Mouse (Mus musculus): ENCODE measurements around the gene Mia2.
"Not testable (repeated sequence)": the region's sequence is repeated elsewhere in the genome, so short reads cannot be mapped to it uniquely, and the experiment has no call there.

Gene Mia2

GRCm38 (mm10) chr12:59095104-59096025, at the start of gene Mia2:
Gene Mia2 (plus strand): TSS chr12:59095799.
- DNase-seq (ENCODE audit: low read depth, low spot score), result no peak

- DNase-seq (ENCODE audit: low read depth, low spot score), result no peak
These were observed 43.1 kb upstream of the Mia2 start for GRCm38 (mm10) chr12:59052470-59052869.

GRCm38 (mm10) chr12:59053166-59053565, 42.4 kb upstream of the Mia2 start:
- DNase-seq (ENCODE audit: low read depth, low spot score), result no peak

- DNase-seq (ENCODE audit: low read depth, low spot score), result no peak
These were observed 41.6 kb upstream of the Mia2 start for GRCm38 (mm10) chr12:59053976-59054375.

GRCm38 (mm10) chr12:59055196-59055850, 40.3 kb upstream of the Mia2 start:
- DNase-seq (ENCODE audit: low read depth, low spot score), result no peak

GRCm38 (mm10) chr12:59056222-59056621, 39.4 kb upstream of the Mia2 start:
- DNase-seq (ENCODE audit: low read depth, low spot score), result no peak

GRCm38 (mm10) chr12:59058242-59058641, 37.4 kb upstream of the Mia2 start:
- not testable (repeated sequence) for DNase-seq (ENCODE audit: low read depth, low spot score)

GRCm38 (mm10) chr12:59060322-59060721, 35.3 kb upstream of the Mia2 start:
- no peak for DNase-seq (ENCODE audit: low read depth, low spot score)

- peak; percentile 62 for DNase-seq (ENCODE audit: low read depth, low spot score)
These were observed 34.5 kb upstream of the Mia2 start, which contains the start of gene Trappc6b for GRCm38 (mm10) chr12:59060993-59061595. Gene Trappc6b (minus strand): TSS chr12:59061472.

GRCm38 (mm10) chr12:59064837-59065236, 30.8 kb upstream of the Mia2 start:
- no peak for DNase-seq (ENCODE audit: low read depth, low spot score)

- no peak for DNase-seq (ENCODE audit: low read depth, low spot score)
These were observed 29.8 kb upstream of the Mia2 start for GRCm38 (mm10) chr12:59065776-59066175.

GRCm38 (mm10) chr12:59066448-59067077, 29.0 kb upstream of the Mia2 start, which contains the start of gene Pnn:
Gene Pnn (plus strand): TSS chr12:59066884.
- peak; percentile 94 for DNase-seq (ENCODE audit: low read depth, low spot score)

GRCm38 (mm10) chr12:59067095-59067494, 28.5 kb upstream of the Mia2 start:
- DNase-seq (ENCODE audit: low read depth, low spot score), result no peak

GRCm38 (mm10) chr12:59068791-59069190, 26.8 kb upstream of the Mia2 start:
- DNase-seq (ENCODE audit: low read depth, low spot score), result no peak

GRCm38 (mm10) chr12:59072286-59072685, 23.3 kb upstream of the Mia2 start:
- no peak for DNase-seq (ENCODE audit: low read depth, low spot score)

- no peak for DNase-seq (ENCODE audit: low read depth, low spot score)
These were observed 21.5 kb upstream of the Mia2 start for GRCm38 (mm10) chr12:59074052-59074451.

- no peak for DNase-seq (ENCODE audit: low read depth, low spot score)
These were observed 18.6 kb upstream of the Mia2 start for GRCm38 (mm10) chr12:59076996-59077395.

GRCm38 (mm10) chr12:59077883-59078282, 17.7 kb upstream of the Mia2 start:
- DNase-seq (ENCODE audit: low read depth, low spot score), result no peak

GRCm38 (mm10) chr12:59080461-59080860, 15.1 kb upstream of the Mia2 start:
- no peak for DNase-seq (ENCODE audit: low read depth, low spot score)

- no peak for DNase-seq (ENCODE audit: low read depth, low spot score)
These were observed 11.2 kb upstream of the Mia2 start for GRCm38 (mm10) chr12:59084446-59084845.

GRCm38 (mm10) chr12:59086171-59086570, 9.4 kb upstream of the Mia2 start:
- DNase-seq (ENCODE audit: low read depth, low spot score), result no peak

- no peak for DNase-seq (ENCODE audit: low read depth, low spot score)
These were observed 2.1 kb upstream of the Mia2 start for GRCm38 (mm10) chr12:59093543-59093942.
